Mouse (Mus musculus): ENCODE measurements around the gene Olfr263.

Gene Olfr263

DNA sequence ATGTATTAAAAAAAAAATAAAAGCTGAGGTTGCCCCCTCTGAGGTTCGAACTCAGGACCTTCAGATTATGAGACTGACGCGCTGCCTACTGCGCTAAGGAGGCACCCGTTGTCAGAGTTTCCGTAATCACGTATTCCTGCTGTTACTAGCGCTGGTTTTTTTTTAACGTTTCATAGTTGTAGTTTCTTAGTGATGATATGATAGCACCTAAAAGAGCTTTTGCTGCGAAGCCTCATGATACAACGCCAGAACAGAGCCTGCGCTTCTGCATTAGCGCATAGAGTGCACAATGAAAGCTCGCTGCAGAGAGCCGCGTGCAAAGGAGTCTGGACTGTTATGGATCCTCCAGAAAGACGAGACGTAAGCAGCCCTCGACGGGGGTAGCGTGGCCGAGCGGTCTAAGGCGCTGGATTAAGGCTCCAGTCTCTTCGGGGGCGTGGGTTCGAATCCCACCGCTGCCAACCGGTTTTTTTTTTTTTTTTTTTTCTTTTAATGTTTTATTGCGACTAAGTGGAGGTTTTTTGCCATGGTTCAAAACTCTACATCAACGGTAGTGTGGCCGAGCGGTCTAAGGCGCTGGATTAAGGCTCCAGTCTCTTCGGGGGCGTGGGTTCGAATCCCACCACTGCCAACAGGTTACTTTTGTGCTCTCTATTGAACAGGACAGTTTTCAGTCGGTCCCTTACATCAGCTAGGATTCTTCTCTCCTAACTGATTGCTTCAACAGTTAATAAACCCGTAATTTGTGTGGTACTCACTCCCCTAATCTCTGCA lies 40.4 kb downstream of the Olfr263 start:
- ATAC-seq (ENCODE audit: low TSS enrichment): peak; percentile 41

DNA sequence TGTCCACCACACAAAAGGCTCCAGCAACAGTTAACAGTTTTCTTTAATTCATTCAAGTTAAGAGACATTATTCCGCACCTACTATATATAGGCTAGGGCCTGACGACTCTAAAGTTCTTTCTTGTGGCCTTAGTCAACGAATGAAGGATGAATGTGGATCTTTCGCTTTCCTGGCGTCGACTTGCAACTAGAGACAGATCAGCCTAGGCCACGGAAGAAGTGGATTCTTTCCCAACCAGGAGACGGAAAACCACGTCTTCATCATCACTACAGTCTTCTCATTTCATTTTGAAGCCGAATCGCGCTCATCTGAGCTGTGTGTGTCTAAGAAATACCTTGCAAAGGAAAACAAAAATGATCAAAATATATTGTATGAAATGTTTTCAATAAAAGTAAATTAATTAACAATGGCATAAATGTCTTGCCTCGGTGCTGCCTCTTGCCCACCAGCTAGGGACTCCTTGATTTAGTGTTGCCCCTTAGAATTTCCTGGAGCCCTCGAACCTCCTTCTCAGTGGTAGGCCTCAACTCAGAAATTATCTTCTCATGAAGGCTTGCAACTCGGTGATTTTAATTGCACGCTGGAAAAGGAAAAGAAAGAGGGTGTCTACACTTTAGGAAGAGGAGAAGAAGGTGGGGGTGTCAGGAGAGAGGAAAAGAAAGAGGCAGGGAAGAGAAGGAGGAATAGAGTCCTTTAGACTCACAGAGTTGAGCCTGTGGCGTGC lies 41.2 kb downstream of the Olfr263 start:
- ATAC-seq (ENCODE audit: low TSS enrichment): no peak

DNA sequence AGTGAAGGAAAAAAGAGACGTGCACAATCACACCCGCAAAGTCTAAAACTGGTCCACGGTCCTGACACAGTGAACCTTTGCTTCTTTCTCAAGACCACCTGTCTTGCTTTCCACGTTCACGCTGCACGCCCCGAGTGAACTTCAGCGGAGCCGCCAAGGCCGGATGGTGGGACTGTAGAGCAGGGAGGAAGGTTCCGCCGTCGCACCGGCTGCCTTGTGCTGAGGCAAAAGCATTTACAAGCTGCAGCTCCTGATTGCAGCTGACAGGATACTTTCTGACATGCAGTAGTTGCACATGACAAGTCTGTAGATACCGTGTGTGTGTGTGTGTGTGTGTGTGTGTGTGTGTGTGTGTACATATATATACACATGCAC lies 41.7 kb downstream of the Olfr263 start:
- ATAC-seq (ENCODE audit: low TSS enrichment): no peak

DNA sequence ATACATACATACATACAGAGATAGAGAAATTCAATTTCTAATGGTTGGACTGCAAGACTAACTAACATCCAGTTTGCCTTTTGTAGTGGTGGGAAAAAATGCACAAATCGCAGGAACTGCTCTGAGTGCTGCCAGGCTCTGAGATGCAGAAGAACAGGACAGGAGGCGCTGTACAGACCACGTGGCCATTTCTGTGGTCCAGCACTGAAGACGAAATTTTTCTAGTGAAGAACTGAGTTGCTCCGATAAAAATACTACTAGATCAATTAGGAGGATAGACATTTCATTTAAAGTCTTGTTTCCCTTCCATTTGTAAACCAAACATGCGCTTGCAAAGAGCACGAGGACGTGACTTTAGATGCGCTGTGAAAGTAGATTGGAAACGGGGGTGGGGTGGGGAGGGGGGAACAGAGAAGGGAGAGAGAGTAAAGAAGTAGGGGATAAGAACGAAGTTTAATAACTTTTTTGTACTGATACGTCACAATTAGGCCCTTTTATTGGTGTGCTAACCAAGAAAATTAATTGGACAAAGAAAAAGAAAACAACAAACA lies 42.2 kb downstream of the Olfr263 start:
- ATAC-seq (ENCODE audit: low TSS enrichment): 0 out of 2 replicates have a peak, but pooled peaks have one; percentile 28

DNA sequence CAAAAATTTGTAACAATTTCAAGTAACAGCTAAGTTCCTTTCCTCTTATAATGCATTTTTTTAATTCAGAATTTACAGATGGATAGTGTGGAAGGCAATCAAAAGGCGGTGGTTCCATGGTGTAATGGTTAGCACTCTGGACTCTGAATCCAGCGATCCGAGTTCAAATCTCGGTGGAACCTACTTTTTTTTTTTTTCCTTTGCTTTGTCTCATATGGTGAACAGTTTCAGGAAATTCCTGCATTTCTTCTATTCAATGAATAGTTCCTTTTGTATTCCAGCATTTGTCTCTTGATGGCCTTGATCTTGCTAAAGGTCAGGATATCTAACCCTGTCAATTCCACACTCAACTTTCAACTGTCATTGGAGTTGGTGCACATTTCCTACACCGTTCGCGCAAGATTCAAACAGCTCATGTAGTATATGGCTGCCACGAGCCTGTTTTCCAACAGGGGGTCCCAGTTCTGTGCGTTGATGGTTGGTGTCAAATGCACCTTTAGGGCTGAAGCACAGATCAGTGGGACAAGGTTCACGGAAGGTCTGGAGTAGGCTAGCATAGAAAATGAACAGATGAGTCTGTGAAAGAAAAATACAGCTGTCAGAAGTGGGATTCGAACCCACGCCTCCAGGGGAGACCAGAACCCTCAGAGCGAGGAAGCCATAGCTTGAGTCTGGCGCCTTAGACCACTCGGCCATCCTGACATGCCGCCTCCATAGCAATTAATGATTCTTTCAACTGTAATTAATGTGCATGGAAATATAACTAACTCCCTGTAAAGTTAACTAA lies 43.0 kb downstream of the Olfr263 start:
- peak; percentile 31 for ATAC-seq (ENCODE audit: low TSS enrichment)

DNA sequence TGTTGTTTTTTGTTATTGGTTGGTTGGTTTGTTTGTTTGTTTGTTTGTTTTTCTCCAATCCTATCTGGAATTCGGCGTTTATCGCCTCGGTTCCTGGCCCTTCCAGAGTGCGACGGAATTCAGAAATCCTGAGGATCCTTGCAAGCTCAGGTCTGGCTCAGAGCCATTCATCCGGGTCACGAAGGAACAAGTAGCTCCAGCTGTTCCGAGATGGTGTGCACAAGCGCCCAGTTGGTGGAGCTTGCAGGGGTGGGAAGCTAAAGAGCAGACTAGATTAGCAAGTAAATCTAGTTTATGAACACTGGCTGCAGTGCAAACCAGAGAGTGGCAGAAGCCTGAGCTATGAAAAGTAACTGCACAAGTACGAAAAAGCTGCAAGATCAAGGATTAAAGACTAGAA lies 43.6 kb downstream of the Olfr263 start:
- ATAC-seq (ENCODE audit: low TSS enrichment): peak; percentile 42

DNA sequence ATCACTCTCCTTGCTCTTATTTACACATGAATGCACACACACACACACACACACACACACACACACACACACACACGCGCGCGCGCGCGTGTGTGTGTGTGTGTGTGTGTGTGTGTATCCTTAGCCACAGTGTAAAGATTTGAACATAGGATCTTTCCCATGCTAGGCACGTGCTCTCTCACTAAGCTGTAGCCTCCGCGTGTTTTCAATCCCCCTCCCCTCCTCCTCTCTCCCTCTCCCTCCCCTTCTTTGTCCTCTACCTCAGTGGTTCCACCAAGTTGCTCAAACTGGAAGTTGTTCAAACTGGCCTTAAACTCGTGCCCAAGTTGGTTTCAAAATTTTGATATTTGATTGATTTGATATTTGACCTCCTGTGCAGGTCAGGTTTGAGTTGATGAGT lies 47.3 kb downstream of the Olfr263 start:
- ATAC-seq (ENCODE audit: low TSS enrichment): no peak

DNA sequence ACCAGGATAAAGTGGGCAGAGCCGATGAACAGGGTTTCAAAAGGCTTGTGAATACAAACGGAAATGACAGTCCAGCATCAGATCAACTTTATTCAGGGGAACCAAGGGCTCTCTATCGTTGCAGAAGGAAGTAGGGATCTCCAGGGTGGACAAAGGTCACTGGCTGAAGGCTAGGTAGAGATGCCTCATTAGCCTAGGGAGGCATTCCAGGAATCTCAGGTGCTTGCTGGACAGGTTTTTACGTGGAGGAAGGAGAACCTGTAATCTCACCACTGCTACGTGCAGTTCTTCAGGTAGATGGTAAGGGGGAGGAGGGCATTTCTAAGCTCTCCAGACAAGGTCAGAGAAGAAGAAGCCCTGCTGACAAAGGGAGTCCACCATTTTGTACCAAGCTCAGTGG lies 48.2 kb downstream of the Olfr263 start:
- ATAC-seq (ENCODE audit: low TSS enrichment): no peak

DNA sequence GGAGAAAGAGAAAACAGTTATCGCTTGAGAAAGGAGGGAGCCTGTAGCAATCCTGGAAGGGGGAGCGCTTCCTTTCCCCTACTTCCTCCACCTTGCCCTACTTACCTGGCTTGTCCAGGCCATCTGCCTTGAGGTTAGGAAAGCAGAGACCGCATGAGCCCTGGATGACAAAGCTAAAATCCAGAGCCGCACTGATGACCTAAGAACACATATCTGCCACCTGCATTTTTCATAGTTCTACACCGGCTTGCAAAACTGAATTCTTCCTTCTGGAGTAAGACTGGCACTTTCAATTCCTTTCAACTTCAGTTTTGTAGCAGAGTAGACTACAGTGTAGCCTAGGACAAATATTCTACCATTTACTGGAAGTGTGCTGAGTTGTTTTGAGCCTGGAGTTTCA lies 48.9 kb downstream of the Olfr263 start:
- no peak for ATAC-seq (ENCODE audit: low TSS enrichment)

DNA sequence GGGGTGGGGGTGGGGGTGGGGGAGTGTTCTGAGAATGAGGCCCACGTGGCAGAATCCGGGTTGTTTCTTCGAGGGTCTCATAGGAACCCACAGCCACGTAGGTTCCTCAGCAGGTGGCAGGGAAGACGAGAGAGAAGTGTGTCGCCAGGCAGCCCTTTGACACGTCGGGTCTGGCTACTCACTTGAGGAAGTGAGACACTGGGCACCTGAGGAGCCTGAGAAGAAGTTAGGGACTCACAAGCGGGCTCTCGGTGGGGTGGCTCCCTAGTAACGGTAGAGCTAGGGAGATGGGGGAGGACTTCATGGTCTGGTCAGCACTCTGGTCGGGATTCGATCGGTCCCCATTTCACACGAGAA lies 49.9 kb downstream of the Olfr263 start, which contains the start of gene Trim27:
Trim27 (plus strand) TSS at position 79 of the 357 bp plus-strand sequence.
- ATAC-seq (ENCODE audit: low TSS enrichment): peak; percentile 69

DNA sequence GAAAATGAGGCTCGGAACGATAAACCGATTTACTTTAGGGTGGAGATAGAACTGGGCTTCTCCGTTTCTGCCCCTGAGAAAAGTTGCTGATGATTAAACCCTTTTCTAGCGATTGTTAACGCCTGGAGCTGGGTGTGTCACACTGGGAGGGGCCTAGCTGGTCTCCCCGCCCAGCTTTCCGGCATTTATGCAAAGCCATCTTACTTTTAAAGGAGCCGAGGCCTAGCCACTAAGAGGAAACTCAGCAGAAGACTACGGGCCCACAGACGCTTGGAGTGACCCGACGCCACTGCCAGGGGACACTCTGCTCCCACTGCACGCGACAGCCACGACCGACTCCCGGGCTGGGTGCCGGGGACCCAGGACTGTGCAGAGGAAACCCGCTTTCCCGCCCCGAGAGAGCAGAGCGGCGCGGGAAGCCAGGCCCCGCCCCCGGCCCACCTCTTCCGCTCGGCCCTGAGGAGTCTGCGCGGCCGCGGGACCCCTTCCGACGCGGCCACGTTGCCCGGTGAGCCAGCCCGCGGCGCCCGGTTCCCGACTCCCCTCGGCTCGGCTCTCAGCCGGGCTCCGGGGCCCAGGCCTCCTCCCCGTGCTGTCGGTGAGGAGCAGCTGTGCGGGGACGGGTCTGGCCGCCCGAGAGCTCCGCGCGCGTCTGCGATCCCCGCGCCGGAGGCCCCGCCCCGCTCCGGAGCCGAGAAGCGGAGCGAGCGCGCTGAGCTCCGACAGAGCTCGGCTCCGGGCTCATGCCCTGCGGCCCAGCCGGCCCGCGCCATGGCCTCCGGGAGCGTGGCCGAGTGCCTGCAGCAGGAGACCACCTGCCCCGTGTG lies 50.5 kb downstream of the Olfr263 start:
- ATAC-seq (ENCODE audit: low TSS enrichment): peak; percentile 95

DNA sequence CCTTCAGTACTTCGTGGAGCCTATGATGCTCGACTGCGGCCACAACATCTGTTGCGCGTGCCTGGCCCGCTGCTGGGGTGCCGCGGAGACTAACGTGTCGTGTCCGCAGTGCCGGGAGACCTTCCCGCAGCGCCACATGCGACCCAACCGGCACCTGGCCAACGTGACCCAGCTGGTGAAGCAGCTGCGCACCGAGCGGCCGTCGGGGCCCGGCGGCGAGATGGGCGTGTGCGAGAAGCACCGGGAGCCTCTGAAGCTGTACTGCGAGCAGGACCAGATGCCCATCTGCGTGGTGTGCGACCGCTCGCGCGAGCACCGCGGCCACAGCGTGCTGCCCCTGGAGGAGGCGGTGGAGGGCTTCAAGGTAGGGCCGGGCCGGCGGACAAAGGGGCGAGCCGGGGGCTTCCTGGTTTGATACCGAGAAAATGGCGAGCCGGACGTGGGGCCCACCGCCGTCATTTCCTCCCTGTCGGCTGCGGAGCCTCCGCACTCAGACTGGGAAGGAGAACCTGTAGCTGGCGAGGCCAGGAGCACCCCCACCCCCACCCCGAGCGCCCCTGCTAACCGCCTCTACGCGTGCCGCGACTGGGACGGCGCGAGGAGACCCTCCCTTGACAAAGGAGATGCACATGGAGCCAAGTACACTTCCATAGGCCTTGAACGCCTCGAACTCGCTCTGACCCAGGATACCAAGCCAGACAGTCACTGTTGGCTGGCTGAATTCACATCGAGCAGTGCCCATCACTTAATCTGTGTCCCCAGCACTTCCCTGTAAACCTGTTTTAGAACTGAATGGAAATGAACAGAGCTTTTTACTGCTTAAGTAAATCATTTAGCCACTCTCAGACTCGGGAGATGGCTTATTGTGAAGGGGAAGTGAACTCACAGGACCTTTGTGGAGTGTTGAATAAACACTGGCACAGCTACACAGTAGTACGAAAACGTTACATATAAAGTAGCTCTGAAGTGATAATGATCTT lies 51.4 kb downstream of the Olfr263 start:
- peak; percentile 31 for ATAC-seq (ENCODE audit: low TSS enrichment)

DNA sequence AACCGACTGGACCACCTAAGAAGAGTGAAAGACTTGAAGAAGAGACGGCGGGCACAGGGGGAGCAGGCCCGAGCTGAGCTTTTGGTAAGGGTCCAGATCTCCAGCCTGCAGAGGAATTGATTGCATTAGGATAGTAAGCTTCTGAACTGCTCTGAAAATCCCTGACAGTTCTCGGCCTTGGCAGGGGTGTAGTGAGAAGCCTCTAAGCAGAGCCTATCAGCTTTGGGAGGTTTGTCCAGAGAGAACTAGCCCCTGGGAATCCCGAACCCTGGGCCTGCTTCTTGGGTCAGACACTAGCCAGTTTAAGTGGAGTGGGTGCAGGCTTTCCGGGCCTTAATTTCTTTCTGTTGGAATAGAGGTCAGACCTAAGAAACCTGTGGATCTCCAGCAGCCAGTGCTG lies 52.6 kb downstream of the Olfr263 start:
- no peak for ATAC-seq (ENCODE audit: low TSS enrichment)

DNA sequence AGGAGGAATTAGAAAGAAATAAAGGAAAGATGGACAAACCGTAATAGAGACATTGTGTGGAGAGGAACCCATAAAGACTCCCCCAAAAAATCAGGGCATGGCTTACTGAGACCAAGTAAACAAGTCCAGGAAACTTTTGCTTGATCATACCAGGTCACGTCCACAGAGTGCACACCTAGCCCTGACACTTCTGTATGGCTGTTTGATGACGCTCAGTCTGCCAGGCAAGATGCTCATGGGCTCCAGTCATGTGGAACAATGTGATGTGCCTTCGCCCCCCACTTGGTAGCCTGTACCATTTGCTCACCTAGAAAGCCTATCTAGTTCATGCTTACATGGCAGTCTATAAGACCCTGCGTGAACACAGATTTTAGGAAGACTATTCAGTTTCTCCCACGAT lies 53.6 kb downstream of the Olfr263 start:
- no peak for ATAC-seq (ENCODE audit: low TSS enrichment)

DNA sequence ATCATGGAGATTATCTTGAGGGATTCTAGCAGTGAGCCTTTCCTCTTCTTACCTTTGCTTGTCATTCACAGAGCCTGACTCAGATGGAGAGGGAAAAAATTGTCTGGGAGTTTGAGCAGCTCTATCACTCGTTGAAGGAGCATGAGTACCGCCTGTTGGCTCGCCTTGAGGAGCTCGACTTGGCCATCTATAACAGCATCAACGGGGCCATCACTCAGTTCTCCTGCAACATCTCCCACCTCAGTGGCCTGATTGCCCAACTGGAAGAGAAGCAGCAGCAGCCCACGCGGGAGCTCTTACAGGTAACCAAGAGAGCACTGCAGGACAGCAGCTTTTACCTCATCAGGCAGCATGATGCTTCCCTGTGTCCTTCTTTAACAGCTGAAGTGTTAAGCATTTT lies 54.2 kb downstream of the Olfr263 start:
- ATAC-seq (ENCODE audit: low TSS enrichment): no peak

DNA sequence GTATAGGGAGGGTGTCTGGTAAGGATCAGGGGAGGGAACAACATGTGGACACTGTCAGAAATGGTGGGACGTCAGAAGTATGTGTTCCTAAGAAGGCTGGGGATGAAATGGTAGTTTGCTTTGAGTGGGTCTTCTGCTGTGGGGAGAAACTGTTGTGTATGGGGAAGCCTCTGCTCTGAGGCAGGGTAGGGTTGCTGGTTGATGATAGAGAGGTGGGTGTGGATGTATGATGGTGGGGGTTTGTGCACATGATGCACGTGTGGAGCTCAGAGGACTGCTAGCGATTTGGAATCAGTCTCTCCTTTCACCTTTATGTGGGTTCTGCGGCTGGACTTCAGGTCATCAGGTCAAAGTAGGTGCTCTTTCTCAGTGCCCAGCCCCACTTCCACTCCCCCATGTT lies 56.1 kb downstream of the Olfr263 start:
- ATAC-seq (ENCODE audit: low TSS enrichment): no peak
